Mouse (Mus musculus) lung, adult 2 months (tissue): ENCODE measurements around the gene Zfp949.

Experiments used
- CTCF ChIP-seq: fragments of 200-500 bp; IDR thresholded peaks from 2 replicates; pipeline ENCODE4 v1.5.1; 2011; ENCODE audit warnings: mild to moderate bottlenecking, low read length, control low read depth; ENCODE audit not compliant: insufficient read depth
- POLR2A ChIP-seq: fragments of 200-500 bp; IDR thresholded peaks from 2 replicates; pipeline ENCODE4 v1.6.1; 2011; ENCODE audit warnings: low read depth, mild to moderate bottlenecking, control low read depth, low read length, borderline replicate concordance; ENCODE audit errors: extremely low read depth

- TF ChIP-seq POLR2A (no peak), CTCF (no peak)
These were observed 32.3 kb upstream of the Zfp949 start for GRCm38 (mm10) chr9:88515546-88515945.
